Mouse (Mus musculus) spleen, adult 2 months (tissue): ENCODE results near the gene Exoc6b. TPM values are rescaled to one million over a fixed set of nuclear protein-coding genes. Genes with fewer than 3 reads are reported as not detected.

Experiments
- DNase-seq, 2 experiments: peaks; one replicate each; pipeline versions ENCODE4 v3.0.0 to v3.0.0-alpha.2; 2012 to 2021; ENCODE audit warnings: low spot score in 2 of 2, low read depth in 1 of 2
- H3K27ac ChIP-seq: fragments of 200-500 bp; 2 replicates; pipeline ENCODE4 v1.5.1; 2012; ENCODE audit warnings: low read length, inconsistent platforms; ENCODE audit not compliant: insufficient read depth
- H3K27me3 ChIP-seq: fragments of 200-500 bp; 2 replicates; pipeline ENCODE4 v1.6.1; 2012; ENCODE audit warnings: mild to moderate bottlenecking, moderate library complexity, low read length, inconsistent platforms; ENCODE audit not compliant: control insufficient read depth, insufficient read depth
- H3K36me3 ChIP-seq: fragments of 200-500 bp; 2 replicates; pipeline ENCODE4 v1.6.1; 2012; ENCODE audit warnings: mild to moderate bottlenecking, low read length, inconsistent platforms; ENCODE audit not compliant: control insufficient read depth, insufficient read depth
- H3K4me1 ChIP-seq: fragments of 200-500 bp; 2 replicates; pipeline ENCODE4 v1.6.1; 2011; ENCODE audit warnings: inconsistent platforms; ENCODE audit not compliant: control insufficient read depth, insufficient read depth, insufficient read length
- H3K4me3 ChIP-seq: fragments of 200-500 bp; 2 replicates; pipeline ENCODE4 v1.5.1; 2011; ENCODE audit warnings: mild to moderate bottlenecking, inconsistent platforms; ENCODE audit not compliant: insufficient read depth, insufficient read length; ENCODE audit errors: extremely low read depth
- CTCF ChIP-seq: fragments of 200-500 bp; IDR thresholded peaks from 2 replicates; pipeline ENCODE4 v1.5.1; 2011; ENCODE audit warnings: mild to moderate bottlenecking, inconsistent platforms; ENCODE audit not compliant: insufficient read depth, insufficient read length, insufficient replicate concordance; ENCODE audit errors: extremely low read depth
- POLR2A ChIP-seq: fragments of 200-500 bp; IDR thresholded peaks from 2 replicates; pipeline ENCODE4 v1.6.1; 2011; ENCODE audit warnings: low read depth, low read length, inconsistent platforms
- WGBS: fragments of 180-500 bp; shearing (Covaris S2); methylation state at CpG from one replicate; pipeline ENCODE4 v1.1.7; 2018; 5-methylcytosine and 5-hydroxymethylcytosine counted together
- polyA plus RNA-seq: library from polyadenylated mRNA; depleted of rRNA; stranded (reverse); fragments of >200 nt; gene quantifications from 2 replicates; pipeline ENCODE4 v1.2.3, GENCODE M21; 2012

The Exoc6b gene
- polyA plus RNA-seq, 1 experiment, result 3.1 TPM

GRCm38 (mm10) chr6:84661451-84662112, 407.7 kb downstream of the Exoc6b start:
- Histone ChIP-seq H3K4me3 (no peak overlapping the region), H3K36me3 (no peaks in the 10 kb centered on the region), H3K27ac (no peak overlapping the region), H3K4me1 (no peaks in the 10 kb centered on the region), H3K27me3 (no peaks in the 10 kb centered on the region)
- no peak for DNase-seq
- WGBS, result 12% methylated on average over 2 of the region's 2 CpGs
- TF ChIP-seq CTCF, result no peak
- no peak for TF ChIP-seq POLR2A

DNA sequence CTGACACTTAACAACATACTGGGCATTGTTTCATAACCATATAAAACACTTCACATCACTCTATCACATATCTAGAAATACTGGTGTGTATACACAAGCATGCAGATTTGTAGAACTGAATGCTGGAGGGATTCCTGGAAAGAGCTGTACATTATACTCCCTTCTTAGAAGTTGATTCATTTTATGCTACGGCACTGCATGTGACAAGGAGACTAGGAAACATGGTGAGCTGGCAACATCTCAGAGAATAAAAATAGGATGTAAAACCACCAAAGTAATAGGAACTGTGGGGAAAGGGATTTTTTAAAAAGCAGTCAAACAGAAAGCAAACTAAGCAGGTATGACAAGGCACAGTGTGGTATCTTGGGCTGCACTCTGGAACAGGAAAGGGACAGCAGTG, 408.3 kb downstream of the Exoc6b start:
- no peak for DNase-seq
- Histone ChIP-seq H3K4me1 (no peaks in the 10 kb centered on the region), H3K36me3 (no peaks in the 10 kb centered on the region), H3K27ac (no peak overlapping the region), H3K27me3 (no peaks in the 10 kb centered on the region), H3K4me3 (no peak overlapping the region)
- TF ChIP-seq POLR2A, result no peak
- TF ChIP-seq CTCF, result no peak
- 56% methylated on average over 1 of the region's 1 CpGs for WGBS

DNA sequence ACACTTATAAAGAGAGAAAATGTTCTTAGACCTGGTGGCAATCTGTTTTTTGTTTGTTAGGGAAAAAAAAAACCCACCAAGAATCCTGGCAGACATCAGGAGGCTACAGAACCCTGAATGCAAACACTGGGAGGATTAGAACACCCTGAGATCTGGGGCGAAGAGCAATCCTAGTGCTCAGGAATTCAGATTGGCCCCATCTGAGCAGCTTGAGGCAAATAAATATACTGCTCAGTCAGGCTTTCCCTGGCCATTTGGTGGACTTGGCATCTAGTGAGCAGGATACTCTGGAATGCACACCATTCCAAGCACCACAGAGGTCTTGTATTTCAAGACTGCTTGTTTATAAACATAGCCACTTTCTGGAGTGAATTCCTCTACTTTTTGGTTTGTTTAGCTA, 412.2 kb downstream of the Exoc6b start:
- Histone ChIP-seq H3K27me3 (no peaks in the 10 kb centered on the region), H3K27ac (no peak overlapping the region), H3K4me3 (no peak overlapping the region), H3K4me1 (no peaks in the 10 kb centered on the region), H3K36me3 (no peaks in the 10 kb centered on the region)
- no peak for TF ChIP-seq POLR2A
- TF ChIP-seq CTCF, result no peak
- no peak for DNase-seq
- WGBS, result 93% methylated on average over 1 of the region's 1 CpGs

GRCm38 (mm10) chr6:84656680-84657079, 412.6 kb downstream of the Exoc6b start:
- TF ChIP-seq CTCF (no peak), POLR2A (no peak)
- peak in 1 of 2 experiments; percentile 7 for DNase-seq

GRCm38 (mm10) chr6:84651902-84652301, 417.4 kb downstream of the Exoc6b start:
- no peaks in the 10 kb centered on the region for H3K27me3 ChIP-seq
- no peak overlapping the region for H3K27ac ChIP-seq
- 97% methylated on average over 3 of the region's 3 CpGs for WGBS
- DNase-seq, result no peak
- H3K4me1 ChIP-seq, result no peaks in the 10 kb centered on the region
- no peak for TF ChIP-seq CTCF
- no peak for TF ChIP-seq POLR2A
- H3K36me3 ChIP-seq, result no peaks in the 10 kb centered on the region
- no peak overlapping the region for H3K4me3 ChIP-seq

More at GRCm38 (mm10) chr6:84656680-84657079, 412.6 kb downstream of the Exoc6b start:
- no peak overlapping the region for H3K27ac ChIP-seq
- no peaks in the 10 kb centered on the region for H3K4me1 ChIP-seq
- 26% methylated on average over 2 of the region's 2 CpGs for WGBS
- H3K27me3 ChIP-seq, result no peaks in the 10 kb centered on the region
- H3K4me3 ChIP-seq, result no peak overlapping the region
- H3K36me3 ChIP-seq, result no peaks in the 10 kb centered on the region

- Histone ChIP-seq H3K4me1 (no peaks in the 10 kb centered on the region), H3K4me3 (no peak overlapping the region)
- WGBS, result 84% methylated on average over 4 of the region's 4 CpGs
Observed at GRCm38 (mm10) chr6:84647197-84647596, 422.1 kb downstream of the Exoc6b start.

GRCm38 (mm10) chr6:84646696-84647095, 422.6 kb downstream of the Exoc6b start:
- TF ChIP-seq CTCF, result no peak
- no peak for TF ChIP-seq POLR2A
- WGBS, result 90% methylated on average over 2 of the region's 2 CpGs
- Histone ChIP-seq H3K27ac (no peak overlapping the region), H3K4me1 (no peaks in the 10 kb centered on the region), H3K27me3 (no peaks in the 10 kb centered on the region), H3K36me3 (no peaks in the 10 kb centered on the region), H3K4me3 (no peak overlapping the region)
- DNase-seq, result no peak

More at GRCm38 (mm10) chr6:84647197-84647596, 422.1 kb downstream of the Exoc6b start:
- no peak for DNase-seq
- TF ChIP-seq POLR2A, result no peak
- Histone ChIP-seq H3K27ac (no peak overlapping the region), H3K36me3 (no peaks in the 10 kb centered on the region), H3K27me3 (no peaks in the 10 kb centered on the region)
